Mouse (Mus musculus) myocyte (in vitro differentiated cells): ENCODE results near the gene Atp2b4. TPM values are rescaled to one million over a fixed set of nuclear protein-coding genes. Genes with fewer than 3 reads are reported as not detected.
A peak's percentile ranks its signal among the peaks of the same experiment; 100 is the strongest.

ENCODE experiments used
- H3K27me3 ChIP-seq: one replicate; pipeline ENCODE4 v1.6.1; 2011; ENCODE audit not compliant: control insufficient read depth, insufficient read depth, insufficient read length
- H3K36me3 ChIP-seq: one replicate; pipeline ENCODE4 v1.6.1; 2011; ENCODE audit not compliant: control insufficient read depth, insufficient read depth
- H3K4me2 ChIP-seq: one replicate; pipeline ENCODE4 v1.6.1; 2011; ENCODE audit warnings: low read depth, control low read depth
- H3K4me3 ChIP-seq: one replicate; pipeline ENCODE4 v1.5.1; 2011; ENCODE audit warnings: mild to moderate bottlenecking, control low read depth, moderate library complexity
- H3K79me2 ChIP-seq: one replicate; pipeline ENCODE4 v1.6.1; 2011; ENCODE audit not compliant: control insufficient read depth, insufficient read depth
- H3ac ChIP-seq: one replicate; pipeline ENCODE4 v1.6.1; 2011; ENCODE audit not compliant: control insufficient read depth, insufficient read length
- CEBPB ChIP-seq: IDR thresholded peaks from 2 replicates; pipeline ENCODE4 v1.6.1; 2011; ENCODE audit warnings: mild to moderate bottlenecking, moderate library complexity; ENCODE audit not compliant: poor library complexity, insufficient read depth, severe bottlenecking
- E2F4 ChIP-seq: IDR thresholded peaks from one replicate; pipeline ENCODE4 v1.6.1; 2011; ENCODE audit warnings: mild to moderate bottlenecking, control low read depth, moderate library complexity; ENCODE audit not compliant: insufficient read depth
- MAX ChIP-seq: IDR thresholded peaks from one replicate; pipeline ENCODE4 v1.6.1; 2011; ENCODE audit warnings: low read depth, mild to moderate bottlenecking, control low read depth
- MYOD1 ChIP-seq, 3 experiments: IDR thresholded peaks; one replicate each; pipeline ENCODE4 v1.6.1; 2011; ENCODE audit warnings: control low read depth in 2 of 3, low read depth in 2 of 3, mild to moderate bottlenecking in 2 of 3, moderate library complexity in 1 of 3; ENCODE audit not compliant: insufficient read length in 2 of 3, control insufficient read depth in 1 of 3
- MYOG ChIP-seq, 3 experiments: IDR thresholded peaks; one replicate each; pipeline ENCODE4 v1.6.1; 2011; ENCODE audit warnings: control low read depth in 2 of 3, low read depth in 2 of 3, mild to moderate bottlenecking in 2 of 3; ENCODE audit not compliant: insufficient read length in 2 of 3, control insufficient read depth in 1 of 3, insufficient read depth in 1 of 3
- POLR2A ChIP-seq: IDR thresholded peaks from one replicate; pipeline ENCODE4 v1.6.1; 2011; ENCODE audit warnings: low read depth, mild to moderate bottlenecking, control low read depth, moderate library complexity; ENCODE audit not compliant: insufficient read length
- POLR2AphosphoS2 ChIP-seq: IDR thresholded peaks from one replicate; pipeline ENCODE4 v1.6.1; 2011; ENCODE audit warnings: low read depth, control low read depth; ENCODE audit not compliant: insufficient read length
- REST ChIP-seq: IDR thresholded peaks from one replicate; pipeline ENCODE4 v1.6.1; 2011; ENCODE audit warnings: mild to moderate bottlenecking, control low read depth, moderate library complexity; ENCODE audit not compliant: insufficient read depth, insufficient read length
- SRF ChIP-seq: IDR thresholded peaks from one replicate; pipeline ENCODE4 v1.6.1; 2011; ENCODE audit warnings: low read depth; ENCODE audit not compliant: control insufficient read depth, insufficient read length
- TCF12 ChIP-seq: IDR thresholded peaks from one replicate; pipeline ENCODE4 v1.6.1; 2011; ENCODE audit warnings: mild to moderate bottlenecking, control low read depth; ENCODE audit not compliant: poor library complexity, insufficient read depth, severe bottlenecking
- TCF3 ChIP-seq: IDR thresholded peaks from one replicate; pipeline ENCODE4 v1.6.1; 2011; ENCODE audit warnings: low read depth, control low read depth; ENCODE audit not compliant: insufficient read length
- USF1 ChIP-seq: IDR thresholded peaks from one replicate; pipeline ENCODE4 v1.6.1; 2011; ENCODE audit warnings: low read depth, mild to moderate bottlenecking, control low read depth, moderate library complexity
- polyA plus RNA-seq: library from polyadenylated mRNA; unstranded; fragments of >200 nt; fragmentation: generic; extraction: Trizol; gene quantifications from one replicate; pipeline ENCODE4 v1.2.1, GENCODE M21; 2012; ENCODE audit warnings: missing spikeins

Atp2b4 gene
- polyA plus RNA-seq, 1 experiment: 28.1 TPM

GRCm38 (mm10) chr1:133841171-133841926 is 40.5 kb upstream of the Atp2b4 start:
- no peak overlapping the region for H3ac ChIP-seq
- H3K4me2 ChIP-seq: no peak overlapping the region
- TF ChIP-seq MYOG (IDR thresholded peaks at IDR 0.05; ENCODE audit: control insufficient read depth in 1 of 3, insufficient read depth in 1 of 3, insufficient read length in 2 of 3, low read depth in 2 of 3): no peak
- no peaks in the 10 kb centered on the region for H3K79me2 ChIP-seq
- no peaks in the 10 kb centered on the region for H3K36me3 ChIP-seq
- no peak overlapping the region for H3K4me3 ChIP-seq
- H3K27me3 ChIP-seq: no peaks in the 10 kb centered on the region

GRCm38 (mm10) chr1:133840530-133840929 is 39.7 kb upstream of the Atp2b4 start:
- TF ChIP-seq E2F4: no peak
- TF ChIP-seq USF1: no peak
- no peak for TF ChIP-seq POLR2AphosphoS2
- no peaks in the 10 kb centered on the region for H3K36me3 ChIP-seq
- H3K27me3 ChIP-seq: no peaks in the 10 kb centered on the region
- no peak overlapping the region for H3ac ChIP-seq
- H3K4me2 ChIP-seq: no peak overlapping the region
- no peaks in the 10 kb centered on the region for H3K79me2 ChIP-seq
- H3K4me3 ChIP-seq: no peak overlapping the region

DNA sequence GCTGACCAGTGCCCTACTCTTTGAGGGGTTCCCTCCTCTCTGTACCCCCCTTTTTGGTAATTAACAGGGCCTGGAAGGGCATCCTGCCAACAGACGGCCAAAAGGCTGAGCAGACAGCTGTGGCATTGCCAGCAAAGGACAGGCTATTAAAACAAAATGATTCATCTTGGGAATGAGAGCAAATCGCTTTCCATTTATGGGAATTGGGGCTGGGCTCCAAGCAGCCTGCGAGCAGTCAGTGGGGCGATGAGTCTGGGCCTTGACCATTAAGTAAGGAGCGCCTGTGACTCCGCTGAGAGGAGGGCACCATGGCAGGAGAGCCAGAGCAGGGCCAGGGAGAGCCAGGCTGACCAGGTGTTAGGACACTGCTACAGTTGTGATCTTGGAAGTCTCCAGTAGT is 33.5 kb upstream of the Atp2b4 start:
- H3K4me2 ChIP-seq: peak overlapping the region; percentile 47
- no peaks in the 10 kb centered on the region for H3K27me3 ChIP-seq
- no peak overlapping the region for H3ac ChIP-seq
- no peaks in the 10 kb centered on the region for H3K36me3 ChIP-seq
- no peaks in the 10 kb centered on the region for H3K79me2 ChIP-seq
- no peak overlapping the region for H3K4me3 ChIP-seq
- TF ChIP-seq MYOD1 (IDR thresholded peaks at IDR 0.05; ENCODE audit: control insufficient read depth in 1 of 3, insufficient read length in 2 of 3, low read depth in 2 of 3) (peak in 2 of 3 experiments; percentile 65), POLR2A (peak; percentile 69), CEBPB (no peak), REST (no peak), SRF (peak; percentile 99), E2F4 (no peak), MAX (no peak), TCF3 (no peak), TCF12 (peak; percentile 58), POLR2AphosphoS2 (peak; percentile 18), MYOG (IDR thresholded peaks at IDR 0.05; ENCODE audit: control insufficient read depth in 1 of 3, insufficient read depth in 1 of 3, insufficient read length in 2 of 3, low read depth in 2 of 3) (peak in 2 of 3 experiments; percentile 60 to 74), USF1 (no peak)

DNA sequence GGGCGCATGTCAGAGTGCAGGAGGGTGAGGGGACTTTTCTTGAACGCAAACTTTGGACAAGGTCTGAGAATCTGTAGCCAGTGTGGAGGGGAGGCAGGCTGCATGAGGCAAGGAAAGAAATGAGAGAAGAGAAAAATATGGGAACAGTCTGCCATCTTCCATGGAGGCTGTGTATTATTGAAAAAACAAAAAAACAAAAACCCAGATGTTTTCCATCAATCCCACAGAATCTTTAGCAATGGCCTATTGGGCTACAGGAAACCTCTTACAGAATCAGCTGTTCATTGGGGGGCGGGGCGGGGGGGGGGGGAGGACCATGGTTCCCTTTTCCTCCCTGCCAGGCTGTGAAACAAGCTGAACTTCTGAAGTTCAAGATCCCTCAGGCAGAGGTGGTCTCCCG is 31.9 kb upstream of the Atp2b4 start:
- H3K4me3 ChIP-seq: no peak overlapping the region
- no peak overlapping the region for H3K4me2 ChIP-seq
- H3K79me2 ChIP-seq: no peaks in the 10 kb centered on the region
- no peak overlapping the region for H3ac ChIP-seq
- no peak for TF ChIP-seq MYOD1 (IDR thresholded peaks at IDR 0.05; ENCODE audit: control insufficient read depth in 1 of 3, insufficient read length in 2 of 3, low read depth in 2 of 3)
- no peak for TF ChIP-seq TCF12
- no peak for TF ChIP-seq SRF
- no peak for TF ChIP-seq USF1
- no peak for TF ChIP-seq CEBPB
- TF ChIP-seq POLR2A: no peak
- no peak for TF ChIP-seq MYOG (IDR thresholded peaks at IDR 0.05; ENCODE audit: control insufficient read depth in 1 of 3, insufficient read depth in 1 of 3, insufficient read length in 2 of 3, low read depth in 2 of 3)
- no peak for TF ChIP-seq TCF3
- TF ChIP-seq POLR2AphosphoS2: no peak
- TF ChIP-seq MAX: no peak
- TF ChIP-seq REST: no peak
- TF ChIP-seq E2F4: no peak
- H3K36me3 ChIP-seq: no peaks in the 10 kb centered on the region
- no peaks in the 10 kb centered on the region for H3K27me3 ChIP-seq

DNA sequence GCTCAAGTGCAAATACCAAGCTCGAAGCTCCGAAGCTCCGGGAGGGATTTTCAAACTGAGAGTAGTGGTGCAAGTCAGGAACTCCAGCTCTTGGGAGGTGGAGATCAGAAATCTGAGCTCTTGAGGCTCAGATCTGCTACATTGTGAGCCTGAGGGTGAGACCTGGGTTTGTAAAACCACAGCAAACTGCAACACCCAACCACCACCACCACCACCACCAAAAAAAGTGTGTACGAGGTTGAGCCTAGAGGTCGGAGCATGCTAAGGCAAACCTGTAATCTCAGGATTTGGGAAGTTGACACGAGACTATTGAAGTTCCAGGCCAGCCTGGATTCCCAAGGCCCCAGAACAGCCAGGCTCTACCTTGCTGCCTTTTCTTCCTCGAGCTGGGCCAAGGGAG is 25.4 kb upstream of the Atp2b4 start:
- no peak overlapping the region for H3ac ChIP-seq
- H3K36me3 ChIP-seq: no peaks in the 10 kb centered on the region
- no peak overlapping the region for H3K4me2 ChIP-seq
- H3K79me2 ChIP-seq: no peaks in the 10 kb centered on the region
- no peak for TF ChIP-seq TCF12
- TF ChIP-seq USF1: no peak
- TF ChIP-seq MYOD1 (IDR thresholded peaks at IDR 0.05; ENCODE audit: control insufficient read depth in 1 of 3, insufficient read length in 2 of 3, low read depth in 2 of 3): no peak
- TF ChIP-seq SRF: no peak
- no peak overlapping the region for H3K4me3 ChIP-seq
- H3K27me3 ChIP-seq: no peaks in the 10 kb centered on the region
